Mouse (Mus musculus) CH12.LX (cell line): ENCODE measurements at regions not wholly inside any gene's neighbourhood (a gene's known extent, or its start where the extent isn't known, plus 50 kb on each side); places are given as distances from the start of the nearest gene placed in this dataset.

ENCODE experiments used
- BHLHE40 ChIP-seq: IDR thresholded peaks from 2 replicates; pipeline ENCODE4 v1.6.1; 2011; ENCODE audit warnings: mild to moderate bottlenecking, low read depth, low read length, improper control_type of control experiment
- CHD1 ChIP-seq: IDR thresholded peaks from 2 replicates; pipeline ENCODE4 v1.6.1; 2012; ENCODE audit warnings: low read depth, low read length, improper control_type of control experiment, inconsistent platforms
- CTCF ChIP-seq, 2 experiments: IDR thresholded peaks in 1 of 2; conservative IDR thresholded peaks in 1 of 2; 2 replicates each; pipeline ENCODE4 v1.5.1; 2011 to 2012; ENCODE audit warnings: low read depth in 2 of 2, low read length in 2 of 2, improper control_type of control experiment in 1 of 2, inconsistent platforms in 1 of 2, mild to moderate bottlenecking in 1 of 2, moderate library complexity in 1 of 2
- EP300 ChIP-seq: IDR thresholded peaks from 2 replicates; pipeline ENCODE4 v1.6.1; 2011; ENCODE audit warnings: low read length, improper control_type of control experiment
- RAD21 ChIP-seq: IDR thresholded peaks from 2 replicates; pipeline ENCODE4 v1.6.1; 2011; ENCODE audit warnings: low read depth, mild to moderate bottlenecking, low read length, improper control_type of control experiment, moderate library complexity
- SMC3 ChIP-seq: IDR thresholded peaks from 2 replicates; pipeline ENCODE4 v1.6.1; 2011; ENCODE audit warnings: low read depth, low read length, improper control_type of control experiment
- TBP ChIP-seq: conservative IDR thresholded peaks from 2 replicates; pipeline ENCODE4 v1.6.1; 2011; ENCODE audit warnings: low read depth, low read length, improper control_type of control experiment
- ZNF384 ChIP-seq: IDR thresholded peaks from 2 replicates; pipeline ENCODE4 v1.6.1; 2012; ENCODE audit warnings: low read depth, low read length, improper control_type of control experiment, inconsistent platforms

GRCm38 (mm10) chr2:50520169-50520568 lies 223.6 kb upstream of the Mmadhc start:
- no peak for TF ChIP-seq CTCF (conservative IDR thresholded peaks at IDR 0.05 in 1 of 2, IDR thresholded peaks at IDR 0.05 in 1 of 2; ENCODE audit: low read depth in 2 of 2, low read length in 2 of 2)
- TF ChIP-seq BHLHE40, result no peak
- TF ChIP-seq SMC3, result no peak
- TF ChIP-seq EP300, result no peak
- no peak for TF ChIP-seq ZNF384
- no peak for TF ChIP-seq CHD1
- TF ChIP-seq RAD21, result no peak
- TF ChIP-seq TBP, result no peak
